Mouse (Mus musculus) hindbrain, embryonic 11.5 days (tissue): ENCODE data around the gene Brat1. TPM values are rescaled to one million over a fixed set of nuclear protein-coding genes. Genes with fewer than 3 reads are reported as not detected.

ENCODE experiments used
- ATAC-seq: fragments of 200-750 bp; cut with Nextera tagmentation; 2 replicates; pipeline ENCODE4 v1.8.0; 2017; ENCODE audit warnings: mild to moderate bottlenecking, moderate TSS enrichment, moderate library complexity; ENCODE audit not compliant: low FRiP score
- DNase-seq: peaks from one replicate; pipeline ENCODE4 v3.0.0-alpha.2; 2015; ENCODE audit warnings: low spot score
- H3K27ac ChIP-seq: fragments of 300-500 bp; sonication (generic); 2 replicates; pipeline ENCODE4 v1.5.1; 2014; ENCODE audit warnings: mild to moderate bottlenecking, low read depth, low read length
- H3K27me3 ChIP-seq: fragments of 300-500 bp; sonication (generic); 2 replicates; pipeline ENCODE4 v1.6.1; 2014; ENCODE audit warnings: mild to moderate bottlenecking, low read length, moderate library complexity, mixed read lengths; ENCODE audit not compliant: control insufficient read depth, insufficient read depth
- H3K36me3 ChIP-seq: fragments of 300-500 bp; sonication (generic); 2 replicates; pipeline ENCODE4 v1.6.1; 2014; ENCODE audit warnings: mild to moderate bottlenecking, low read length, moderate library complexity, mixed read lengths; ENCODE audit not compliant: control insufficient read depth, insufficient read depth
- H3K4me1 ChIP-seq: fragments of 300-500 bp; sonication (generic); replicated peaks from 2 replicates; pipeline ENCODE4 v1.6.1; 2014; ENCODE audit warnings: low read length, mixed read lengths; ENCODE audit not compliant: control insufficient read depth, insufficient read depth
- H3K4me2 ChIP-seq: fragments of 300-500 bp; sonication (generic); replicated peaks from 2 replicates; pipeline ENCODE4 v1.6.1; 2014; ENCODE audit warnings: mild to moderate bottlenecking, low read depth, low read length
- H3K4me3 ChIP-seq: fragments of 300-500 bp; sonication (generic); 2 replicates; pipeline ENCODE4 v1.5.1; 2014; ENCODE audit warnings: low read depth, low read length
- H3K9ac ChIP-seq: fragments of 300-500 bp; sonication (generic); 2 replicates; pipeline ENCODE4 v1.6.1; 2014; ENCODE audit warnings: low read depth, low read length
- H3K9me3 ChIP-seq: fragments of 300-500 bp; sonication (generic); 2 replicates; pipeline ENCODE4 v1.6.1; 2016; ENCODE audit warnings: low read length; ENCODE audit not compliant: control insufficient read depth
- WGBS: fragments of 180-500 bp; shearing (Covaris S2); extraction: QIAGEN DNeasy Blood & Tissue Kit; methylation state at CpG from one replicate; pipeline ENCODE4 v1.1.7; 2014; 5-methylcytosine and 5-hydroxymethylcytosine counted together
- polyA plus RNA-seq: library from polyadenylated mRNA; unstranded; fragments of >200 nt; fragmentation: Nextera tagmentation; extraction: Ambion mirVana; gene quantifications from 2 replicates; pipeline ENCODE4 v1.2.1, GENCODE M21; 2014

Gene Brat1
- polyA plus RNA-seq, 1 experiment from 2014 or later, result 8.8 TPM

DNA sequence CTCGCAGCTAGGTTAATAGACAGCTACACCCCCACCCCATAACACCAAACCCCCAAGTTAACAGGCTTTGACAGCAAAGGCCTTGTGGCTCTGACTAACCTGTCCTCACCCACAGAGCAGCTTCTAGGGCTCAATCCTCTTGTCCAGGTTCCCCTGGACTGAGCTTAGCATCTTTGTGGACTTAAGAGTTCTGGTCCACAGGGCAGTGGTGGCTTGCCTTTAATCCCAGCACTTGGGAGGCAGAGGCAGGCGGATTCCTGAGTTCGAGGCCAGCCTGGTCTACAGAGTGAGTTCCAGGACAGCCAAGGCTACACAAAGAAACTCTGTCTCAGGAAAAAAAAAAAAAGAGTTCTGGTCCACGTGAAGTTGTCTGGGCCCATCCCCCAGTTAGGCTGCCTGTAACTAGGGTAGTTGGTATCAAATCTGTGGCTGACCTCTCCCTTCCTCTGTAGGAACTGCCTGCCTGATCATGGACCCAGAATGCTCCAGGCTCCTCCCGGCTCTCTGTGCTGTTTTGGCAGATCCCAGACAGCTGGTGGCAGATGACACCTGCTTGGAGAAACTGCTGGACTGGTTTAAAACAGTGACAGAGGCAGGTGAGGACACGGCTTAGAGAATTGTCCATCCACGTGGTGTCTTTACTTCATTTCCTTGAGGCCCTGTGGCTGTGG lies 825 bp downstream of the Brat1 start:
- Histone ChIP-seq H3K4me3 (peak overlapping the region; percentile 61), H3K4me1 (peaks cover 4% of the 10 kb centered on the region; the same call in 1 of the 2 replicates), H3K9me3 (no peaks in the 10 kb centered on the region), H3K36me3 (no peaks in the 10 kb centered on the region), H3K9ac (peak overlapping the region; percentile 75), H3K4me2 (peak overlapping the region; percentile 80), H3K27me3 (no peaks in the 10 kb centered on the region), H3K27ac (no peak overlapping the region; the same call in 1 of the 2 replicates)
- ATAC-seq (no peak), DNase-seq (peak; percentile 14)
- 65% methylated on average over 7 of the region's 7 CpGs for WGBS

DNA sequence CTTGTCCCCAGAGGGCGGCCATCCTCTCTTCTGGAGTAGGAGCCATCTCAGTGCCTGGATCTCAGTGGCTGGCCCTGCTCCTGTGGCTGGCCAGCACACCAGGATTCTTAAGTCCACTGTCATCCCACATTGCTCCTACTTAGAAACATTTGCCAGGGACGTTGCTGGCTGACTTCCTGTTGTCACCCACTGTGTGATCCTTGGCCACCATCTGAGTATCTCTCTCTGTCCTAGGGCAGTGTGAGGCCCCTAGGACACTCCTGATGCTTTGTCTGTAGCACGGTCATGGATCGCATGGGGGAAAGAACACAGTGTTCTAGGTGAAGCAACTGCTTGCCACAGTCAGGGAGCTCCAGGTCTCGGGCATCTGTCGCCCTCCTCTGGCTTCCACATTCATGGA lies 5.5 kb downstream of the Brat1 start:
- no peak for ATAC-seq
- H3K9me3 ChIP-seq, result no peaks in the 10 kb centered on the region
- H3K9ac ChIP-seq, result no peak overlapping the region
- no peak overlapping the region for H3K27ac ChIP-seq
- H3K4me2 ChIP-seq, result no peak overlapping the region
- 92% methylated on average over 6 of the region's 6 CpGs for WGBS
- H3K4me1 ChIP-seq, result 0 out of 2 replicates have a peak, but pooled peaks cover 2% of the 10 kb centered on the region
- H3K36me3 ChIP-seq, result no peaks in the 10 kb centered on the region
- DNase-seq, result no peak
- no peak overlapping the region for H3K4me3 ChIP-seq
- no peaks in the 10 kb centered on the region for H3K27me3 ChIP-seq

DNA sequence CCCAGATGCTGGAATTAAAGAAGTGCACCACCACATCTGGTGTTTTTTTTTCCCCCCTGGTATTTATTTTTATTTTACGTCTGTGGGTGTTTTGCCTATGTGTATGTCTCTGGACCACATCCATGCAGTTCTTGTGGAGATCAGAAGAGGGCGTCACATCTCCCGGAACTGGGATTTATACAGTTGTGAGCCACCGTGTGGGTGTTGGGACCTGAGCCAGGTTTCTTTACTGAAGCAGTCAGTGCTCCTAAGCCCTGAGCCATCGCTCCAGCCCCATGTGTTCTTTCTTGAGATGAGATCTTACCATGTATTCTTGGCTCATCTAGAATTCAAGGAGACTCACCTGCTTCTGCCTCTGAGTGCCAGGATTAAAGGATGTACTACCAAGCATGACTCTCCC lies 6.2 kb downstream of the Brat1 start:
- Histone ChIP-seq H3K4me1 (no peaks in the 10 kb centered on the region), H3K36me3 (no peaks in the 10 kb centered on the region), H3K9me3 (no peaks in the 10 kb centered on the region), H3K4me3 (no peak overlapping the region), H3K27ac (no peak overlapping the region), H3K4me2 (no peak overlapping the region), H3K27me3 (no peaks in the 10 kb centered on the region), H3K9ac (no peak overlapping the region)
- 87% methylated on average over 5 of the region's 5 CpGs for WGBS
- ATAC-seq (no peak), DNase-seq (no peak)

DNA sequence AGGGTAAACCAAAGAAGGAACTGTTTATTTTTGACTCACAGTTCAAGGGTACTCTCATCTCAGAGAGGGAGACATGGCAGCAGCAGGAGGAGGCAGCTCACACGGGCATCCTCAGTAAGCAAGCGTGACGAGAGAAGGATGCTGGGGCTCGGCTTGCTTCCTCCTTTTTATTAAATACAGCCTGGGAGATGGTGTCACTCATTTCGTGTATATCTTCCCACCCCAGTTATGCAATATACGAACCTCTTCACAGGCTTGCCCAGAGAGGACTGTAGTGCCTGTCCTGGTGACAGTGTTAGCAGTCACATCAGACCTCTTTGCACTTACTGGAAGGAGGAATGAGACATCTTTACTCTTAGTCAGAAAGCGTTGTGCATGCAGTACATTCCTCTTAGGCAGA lies 16.0 kb downstream of the Brat1 start:
- WGBS, result 82% methylated on average over 7 of the region's 7 CpGs
- no peaks in the 10 kb centered on the region for H3K4me1 ChIP-seq
- H3K27me3 ChIP-seq, result no peaks in the 10 kb centered on the region
- H3K9ac ChIP-seq, result no peak overlapping the region
- no peak overlapping the region for H3K4me3 ChIP-seq
- peaks cover 3% of the 10 kb centered on the region; the same call in 1 of the 2 replicates for H3K36me3 ChIP-seq
- no peaks in the 10 kb centered on the region for H3K9me3 ChIP-seq
- no peak overlapping the region for H3K27ac ChIP-seq
- DNase-seq, result no peak
- no peak overlapping the region for H3K4me2 ChIP-seq
- no peak for ATAC-seq

DNA sequence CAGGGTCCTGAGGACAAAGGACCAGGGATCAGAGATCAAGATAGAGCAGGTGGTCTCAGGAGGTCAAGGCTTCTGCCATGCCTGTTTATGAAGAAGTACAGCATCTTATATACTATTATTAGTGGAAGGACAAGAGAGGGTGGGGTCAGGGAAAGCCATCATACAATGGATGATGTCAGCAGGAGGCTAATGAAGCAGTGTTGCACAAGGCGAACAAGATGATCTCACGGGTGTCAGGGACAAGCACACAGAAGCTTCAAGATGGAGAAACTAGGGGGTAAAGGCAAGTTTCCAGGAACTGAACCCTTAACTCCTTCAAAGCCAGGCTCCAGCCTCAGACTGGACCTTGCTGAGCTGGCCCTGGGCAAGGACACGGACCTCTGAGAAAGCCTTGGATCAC lies 17.3 kb downstream of the Brat1 start:
- no peak for ATAC-seq
- Histone ChIP-seq H3K9ac (no peak overlapping the region), H3K27me3 (no peaks in the 10 kb centered on the region), H3K9me3 (no peaks in the 10 kb centered on the region), H3K36me3 (peaks cover 3% of the 10 kb centered on the region; the same call in 1 of the 2 replicates), H3K4me2 (no peak overlapping the region), H3K4me3 (no peak overlapping the region), H3K27ac (no peak overlapping the region), H3K4me1 (no peaks in the 10 kb centered on the region)
- no peak for DNase-seq
- whole genome bisulfite sequencing, result 82% methylated on average over 3 of the region's 3 CpGs

DNA sequence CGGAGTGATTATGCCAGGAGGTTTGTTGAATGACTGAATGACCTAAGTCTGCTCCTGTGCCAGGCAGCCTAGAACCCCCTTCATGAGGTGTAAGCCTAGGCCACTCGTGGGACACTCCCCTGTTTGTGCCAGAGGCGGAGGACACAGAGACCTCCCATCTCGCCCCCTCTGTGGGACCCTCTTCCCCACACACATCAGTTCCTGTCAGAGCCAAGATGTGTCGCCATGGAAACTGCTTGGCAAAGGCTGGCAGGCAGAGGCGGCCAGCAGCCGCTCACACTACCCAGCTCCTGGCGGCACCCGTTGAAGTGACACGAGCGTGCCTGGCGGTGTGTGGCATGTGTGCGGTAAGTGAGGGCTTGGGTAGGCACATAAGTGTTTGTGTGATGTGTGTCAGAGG lies 19.0 kb downstream of the Brat1 start, which contains the start of gene Amz1:
Gene Amz1, plus strand, starts transcription at position 306 of the 400 bp plus-strand sequence.
- Histone ChIP-seq H3K9me3 (no peaks in the 10 kb centered on the region), H3K9ac (no peak within 1 kb of the TSS), H3K4me3 (no peak within 1 kb of the TSS), H3K4me2 (no peak within 1 kb of the TSS), H3K36me3 (no peaks in the 10 kb centered on the region), H3K4me1 (no peaks in the 10 kb centered on the region), H3K27ac (no peak within 1 kb of the TSS), H3K27me3 (no peaks in the 10 kb centered on the region)
- ATAC-seq (no peak), DNase-seq (no peak)
- 77% methylated on average over 13 of the region's 13 CpGs for WGBS

DNA sequence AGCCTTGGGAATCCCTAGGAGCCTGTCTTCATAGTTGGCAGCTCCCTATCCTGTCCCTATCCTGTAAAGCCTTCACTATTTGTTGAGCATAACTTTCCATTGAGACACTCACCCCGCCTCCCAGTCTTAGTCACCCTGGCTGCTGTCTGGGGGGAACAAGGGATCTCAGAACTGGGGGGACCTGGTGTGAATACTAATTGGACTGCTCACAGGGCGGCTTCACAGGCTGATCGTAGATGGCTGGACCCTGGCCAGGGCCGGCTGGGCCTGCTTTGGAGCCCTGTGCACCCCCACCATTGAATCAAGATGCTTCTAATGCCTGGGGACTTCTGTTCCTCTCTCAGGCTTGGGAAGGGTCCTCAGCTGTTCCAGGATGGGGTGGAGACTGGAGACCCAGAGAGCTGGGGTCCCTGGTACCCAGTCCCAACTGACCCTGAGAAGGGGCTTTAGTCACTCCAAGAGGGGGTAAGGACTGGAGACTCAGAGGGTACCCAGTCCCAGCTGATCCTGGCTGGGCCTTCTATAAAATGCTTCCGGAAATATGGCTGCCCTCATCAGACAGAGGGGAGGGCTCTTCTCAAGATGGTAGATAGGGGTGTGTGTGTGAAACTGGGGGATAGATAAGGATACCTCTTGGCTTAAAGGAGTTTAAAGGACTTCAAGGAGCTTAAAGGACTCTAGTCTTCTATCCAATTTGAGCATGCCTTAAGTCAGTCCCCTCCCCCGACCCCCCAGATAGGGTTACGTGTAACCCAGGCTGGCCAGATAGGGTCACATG lies 21.4 kb downstream of the Brat1 start:
- 81% methylated on average over 7 of the region's 7 CpGs for WGBS
- H3K27ac ChIP-seq, result no peak overlapping the region
- H3K27me3 ChIP-seq, result no peaks in the 10 kb centered on the region
- H3K36me3 ChIP-seq, result no peaks in the 10 kb centered on the region
- no peaks in the 10 kb centered on the region for H3K4me1 ChIP-seq
- H3K9ac ChIP-seq, result no peak overlapping the region
- DNase-seq (no peak), ATAC-seq (peak; percentile 40)
- no peak overlapping the region for H3K4me3 ChIP-seq
- H3K4me2 ChIP-seq, result no peak overlapping the region
- no peaks in the 10 kb centered on the region for H3K9me3 ChIP-seq

DNA sequence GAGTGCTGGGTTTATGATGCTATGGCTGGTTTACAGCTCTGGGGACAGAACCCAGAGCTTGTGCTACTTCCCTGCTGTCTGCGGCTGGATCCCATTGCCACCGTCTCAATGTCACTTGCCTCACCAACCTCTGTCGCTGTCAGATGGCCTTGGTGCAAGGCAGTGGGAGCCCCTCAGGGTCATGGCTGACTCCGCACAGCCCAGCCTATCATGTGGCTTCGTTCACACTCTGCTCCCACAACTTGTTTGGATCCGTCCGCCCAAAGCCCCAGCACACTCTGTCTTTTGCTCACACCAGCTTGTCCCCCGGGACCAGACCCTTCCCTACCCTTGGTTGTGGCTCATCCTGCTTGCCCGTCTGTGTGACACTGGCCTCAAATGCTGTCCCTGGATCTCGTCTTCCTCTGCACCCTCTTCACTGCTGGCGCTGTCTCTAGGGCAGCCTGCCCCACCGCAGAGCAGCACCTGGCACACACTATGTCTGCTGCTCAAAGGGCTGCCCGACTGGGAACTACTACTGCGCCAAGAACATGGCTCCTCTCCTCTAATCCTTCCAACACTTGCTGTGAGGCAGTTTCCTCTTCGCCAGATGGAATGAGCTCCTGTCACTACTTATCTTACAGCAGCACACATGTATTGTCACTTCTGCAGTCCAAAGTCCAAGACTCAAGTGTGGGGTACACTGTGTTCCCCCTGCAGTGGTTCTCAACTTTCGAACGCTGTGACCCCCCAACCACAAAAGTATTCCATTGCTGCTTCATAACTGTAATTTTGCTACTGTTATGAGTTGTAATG lies 22.3 kb downstream of the Brat1 start:
- Histone ChIP-seq H3K36me3 (no peaks in the 10 kb centered on the region), H3K4me2 (no peak overlapping the region), H3K9me3 (no peaks in the 10 kb centered on the region), H3K4me3 (no peak overlapping the region), H3K27me3 (no peaks in the 10 kb centered on the region), H3K27ac (no peak overlapping the region), H3K4me1 (no peaks in the 10 kb centered on the region), H3K9ac (no peak overlapping the region)
- ATAC-seq, result no peak
- no peak for DNase-seq
- 85% methylated on average over 17 of the region's 17 CpGs for WGBS
